Mouse (Mus musculus) limb, embryonic 13.5 days (tissue): ENCODE results near the gene Psmb7. TPM values are rescaled to one million over a fixed set of nuclear protein-coding genes. Genes with fewer than 3 reads are reported as not detected.
A peak's percentile ranks its signal among the peaks of the same experiment; 100 is the strongest.

Source experiments
- ATAC-seq: fragments of 200-750 bp; cut with Nextera tagmentation; 2 replicates; pipeline ENCODE4 v1.8.0; 2017; ENCODE audit warnings: low read depth, moderate number of reproducible peaks, moderate TSS enrichment; ENCODE audit not compliant: low FRiP score
- H3K27ac ChIP-seq: fragments of 300-500 bp; sonication (generic); 2 replicates; pipeline ENCODE4 v1.5.1; 2015; ENCODE audit warnings: inconsistent platforms, mild to moderate bottlenecking, moderate library complexity
- H3K27me3 ChIP-seq: fragments of 300-500 bp; sonication (generic); 2 replicates; pipeline ENCODE4 v1.6.1; 2015; ENCODE audit warnings: mild to moderate bottlenecking, inconsistent platforms
- H3K36me3 ChIP-seq: fragments of 300-500 bp; sonication (generic); 2 replicates; pipeline ENCODE4 v1.6.1; 2015; ENCODE audit warnings: inconsistent platforms, mild to moderate bottlenecking, moderate library complexity
- H3K4me1 ChIP-seq: fragments of 300-500 bp; sonication (generic); 2 replicates; pipeline ENCODE4 v1.6.1; 2015; ENCODE audit warnings: inconsistent platforms
- H3K4me2 ChIP-seq: fragments of 300-500 bp; sonication (generic); replicated peaks from 2 replicates; pipeline ENCODE4 v1.6.1; 2015; ENCODE audit warnings: inconsistent platforms, mild to moderate bottlenecking, moderate library complexity
- H3K4me3 ChIP-seq: fragments of 300-500 bp; sonication (generic); 2 replicates; pipeline ENCODE4 v1.5.1; 2015; ENCODE audit warnings: moderate library complexity, mild to moderate bottlenecking, inconsistent platforms
- H3K9ac ChIP-seq: fragments of 300-500 bp; sonication (generic); 2 replicates; pipeline ENCODE4 v1.6.1; 2015; ENCODE audit warnings: mild to moderate bottlenecking, inconsistent platforms
- H3K9me3 ChIP-seq: fragments of 300-500 bp; sonication (generic); 2 replicates; pipeline ENCODE4 v1.6.1; 2016; ENCODE audit warnings: inconsistent platforms
- WGBS: fragments of 180-500 bp; shearing (Covaris S2); methylation state at CpG from one replicate; pipeline ENCODE4 v1.1.7; 2015; 5-methylcytosine and 5-hydroxymethylcytosine counted together
- polyA plus RNA-seq: library from polyadenylated mRNA; unstranded; fragments of >200 nt; fragmentation: Nextera tagmentation; extraction: Ambion mirVana; gene quantifications from 2 replicates; pipeline ENCODE4 v1.2.1, GENCODE M21; 2015

The Psmb7 gene
- polyA plus RNA-seq, 1 experiment from 2014 or later, result 282 TPM

DNA sequence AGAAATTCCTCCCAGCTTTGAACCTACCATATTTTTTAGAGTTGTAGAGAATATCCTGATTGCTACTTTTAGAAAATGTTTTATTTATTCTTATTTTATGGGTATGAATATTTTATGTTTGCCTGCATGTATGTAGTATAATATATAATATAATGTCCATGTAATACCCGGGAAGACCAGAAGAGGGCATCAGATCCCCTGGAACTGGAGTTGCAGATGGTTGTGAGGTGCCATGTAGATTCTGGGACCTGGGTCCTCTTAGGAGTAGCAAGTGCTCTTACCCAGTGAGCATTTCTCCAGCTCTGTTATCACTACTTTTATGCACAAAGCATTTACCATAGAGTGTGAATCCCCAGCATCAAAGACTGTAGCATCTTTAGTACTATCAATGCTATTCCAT, 17.5 kb upstream of the Psmb7 start:
- no peak for ATAC-seq
- Histone ChIP-seq H3K27me3 (no peaks in the 10 kb centered on the region; the same call in 1 of the 2 replicates), H3K9ac (no peak overlapping the region), H3K9me3 (no peaks in the 10 kb centered on the region), H3K27ac (no peak overlapping the region), H3K4me1 (no peaks in the 10 kb centered on the region), H3K36me3 (no peaks in the 10 kb centered on the region), H3K4me3 (no peak overlapping the region), H3K4me2 (no peak overlapping the region)
- 7% methylated on average over 1 of the region's 1 CpGs for WGBS

DNA sequence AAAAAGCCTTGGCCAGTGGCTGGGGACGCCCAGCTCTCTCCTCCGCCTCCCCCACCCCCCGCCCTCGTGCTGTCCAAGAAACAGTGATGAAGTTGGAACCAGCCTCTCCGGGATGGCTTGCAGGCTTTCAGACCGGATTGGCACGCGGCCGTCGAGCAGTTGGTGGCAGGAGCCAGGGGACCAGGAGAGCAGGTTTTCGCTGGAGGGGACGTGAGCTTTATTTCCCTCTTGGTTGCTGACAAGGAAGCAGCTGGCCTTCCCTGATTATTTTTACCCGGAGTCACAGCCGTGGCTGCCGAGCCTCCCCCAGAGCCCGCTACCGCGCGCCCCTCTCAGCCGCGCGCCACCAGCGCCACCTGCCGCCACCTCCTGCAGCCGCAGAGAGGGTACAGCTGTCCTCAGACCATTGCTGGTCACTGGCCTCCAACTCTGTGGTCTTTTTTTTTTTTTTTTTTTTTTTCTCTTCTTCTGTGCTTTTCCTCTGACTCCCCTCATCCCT, 14.5 kb upstream of the Psmb7 start:
- no peak overlapping the region for H3K27ac ChIP-seq
- H3K4me3 ChIP-seq, result peak overlapping the region; percentile 45

GRCm38 (mm10) chr2:38653694-38654093, 9.8 kb upstream of the Psmb7 start:
- H3K36me3 ChIP-seq, result no peaks in the 10 kb centered on the region
- no peak overlapping the region for H3K9ac ChIP-seq
- H3K27me3 ChIP-seq, result no peaks in the 10 kb centered on the region; the same call in 1 of the 2 replicates
- no peak for ATAC-seq
- no peak overlapping the region for H3K4me3 ChIP-seq
- no peaks in the 10 kb centered on the region for H3K9me3 ChIP-seq
- no peak overlapping the region for H3K4me2 ChIP-seq
- H3K27ac ChIP-seq, result no peak overlapping the region
- H3K4me1 ChIP-seq, result peaks cover 20% of the 10 kb centered on the region
- WGBS, result 81% methylated on average over 2 of the region's 2 CpGs

More for the DNA sequence above, 14.5 kb upstream of the Psmb7 start:
- ATAC-seq, result peak; percentile 94
- Histone ChIP-seq H3K9me3 (no peaks in the 10 kb centered on the region), H3K36me3 (no peaks in the 10 kb centered on the region), H3K4me1 (no peaks in the 10 kb centered on the region), H3K4me2 (peak overlapping the region; percentile 70), H3K9ac (peak overlapping the region; percentile 62), H3K27me3 (no peaks in the 10 kb centered on the region; the same call in 1 of the 2 replicates)
- under 1% methylated on average over 25 of the region's 25 CpGs for WGBS

DNA sequence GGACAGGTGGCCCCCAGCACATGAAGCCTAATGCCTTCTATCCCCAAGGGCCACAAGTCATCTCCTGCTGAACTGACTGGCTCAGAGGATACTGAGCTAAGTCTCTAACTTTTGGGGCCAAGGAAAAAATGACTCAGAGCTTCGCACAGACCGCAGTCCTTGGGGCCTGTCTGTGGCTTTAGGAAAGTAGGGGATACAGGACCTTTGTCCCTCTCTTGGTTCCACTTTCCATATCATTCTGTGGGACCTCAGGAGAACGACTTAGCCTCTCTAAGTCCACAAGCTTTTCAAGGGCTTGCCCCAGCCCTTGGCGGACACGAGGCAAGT, 9.4 kb upstream of the Psmb7 start:
- H3K27ac ChIP-seq, result no peak overlapping the region
- WGBS, result 81% methylated on average over 5 of the region's 5 CpGs

DNA sequence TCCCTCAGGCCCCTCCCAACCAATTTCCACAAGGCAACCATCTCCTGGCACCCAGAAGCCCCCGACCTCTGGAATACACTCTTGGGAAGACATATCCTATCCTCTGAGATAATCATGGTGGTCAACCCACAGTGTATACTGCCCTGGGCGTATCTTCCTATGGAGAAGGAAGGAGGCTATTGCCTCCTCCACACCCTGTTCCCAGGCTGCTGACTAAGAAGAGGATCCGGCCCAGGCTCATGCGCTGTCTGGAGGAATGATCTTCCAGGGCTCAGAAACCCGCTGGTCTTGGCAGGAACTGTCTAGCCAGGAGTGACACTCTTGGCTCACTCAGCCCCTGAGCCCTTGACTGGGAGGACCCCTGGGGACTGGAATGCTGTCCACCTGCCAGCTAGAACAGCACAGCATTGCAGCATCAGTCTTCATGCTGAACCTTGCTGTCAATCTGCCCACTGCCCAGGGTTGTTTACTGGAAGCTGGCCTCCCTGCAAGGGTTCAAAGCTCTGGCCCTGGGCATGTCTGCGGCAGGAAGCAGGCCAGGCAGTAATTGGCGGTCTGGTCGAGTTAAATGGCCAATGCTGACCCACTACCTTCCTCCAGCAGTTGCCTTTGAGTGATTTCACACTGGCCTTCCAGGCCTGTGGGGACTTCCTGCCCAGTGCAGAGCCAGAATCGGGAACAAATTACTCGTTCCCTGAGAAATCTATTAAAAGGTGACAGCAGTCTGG, 8.8 kb upstream of the Psmb7 start:
- ATAC-seq, result no peak
- 43% methylated on average over 10 of the region's 10 CpGs for WGBS
- H3K4me3 ChIP-seq, result no peak overlapping the region

More for the DNA sequence above, 9.4 kb upstream of the Psmb7 start:
- Histone ChIP-seq H3K4me1 (peaks cover 20% of the 10 kb centered on the region), H3K36me3 (no peaks in the 10 kb centered on the region), H3K9ac (no peak overlapping the region), H3K4me2 (no peak overlapping the region), H3K27me3 (no peaks in the 10 kb centered on the region; the same call in 1 of the 2 replicates), H3K4me3 (no peak overlapping the region), H3K9me3 (peaks cover 3% of the 10 kb centered on the region; the same call in 1 of the 2 replicates)
- ATAC-seq, result no peak

GRCm38 (mm10) chr2:38652098-38652497, 8.2 kb upstream of the Psmb7 start:
- peaks cover 27% of the 10 kb centered on the region for H3K4me1 ChIP-seq
- peaks cover 3% of the 10 kb centered on the region; the same call in 1 of the 2 replicates for H3K9me3 ChIP-seq
- no peak for ATAC-seq
- H3K27me3 ChIP-seq, result no peaks in the 10 kb centered on the region
- no peaks in the 10 kb centered on the region for H3K36me3 ChIP-seq
- H3K4me3 ChIP-seq, result no peak overlapping the region
- 46% methylated on average over 7 of the region's 7 CpGs for WGBS
- H3K27ac ChIP-seq, result no peak overlapping the region
- H3K4me2 ChIP-seq, result no peak overlapping the region
- H3K9ac ChIP-seq, result 0 out of 2 replicates have a peak overlapping the region, but pooled peaks have one; percentile 2

More for the DNA sequence above, 8.8 kb upstream of the Psmb7 start:
- no peaks in the 10 kb centered on the region; the same call in 1 of the 2 replicates for H3K27me3 ChIP-seq
- no peaks in the 10 kb centered on the region for H3K36me3 ChIP-seq
- 0 out of 2 replicates have a peak overlapping the region, but pooled peaks have one; percentile 3 for H3K27ac ChIP-seq
- no peak overlapping the region for H3K4me2 ChIP-seq
- H3K9ac ChIP-seq, result no peak overlapping the region
- H3K9me3 ChIP-seq, result peaks cover 3% of the 10 kb centered on the region; the same call in 1 of the 2 replicates
- H3K4me1 ChIP-seq, result peaks cover 20% of the 10 kb centered on the region

GRCm38 (mm10) chr2:38650340-38650739, 6.5 kb upstream of the Psmb7 start:
- H3K4me3 ChIP-seq, result no peak overlapping the region
- 21% methylated on average over 1 of the region's 1 CpGs for WGBS
- no peaks in the 10 kb centered on the region for H3K36me3 ChIP-seq
- peaks cover 3% of the 10 kb centered on the region; the same call in 1 of the 2 replicates for H3K9me3 ChIP-seq
- H3K4me2 ChIP-seq, result no peak overlapping the region
- no peak overlapping the region for H3K27ac ChIP-seq
- ATAC-seq, result no peak; the same call in 1 of the 2 replicates
- H3K9ac ChIP-seq, result no peak overlapping the region
- no peaks in the 10 kb centered on the region for H3K27me3 ChIP-seq
- H3K4me1 ChIP-seq, result peaks cover 29% of the 10 kb centered on the region

GRCm38 (mm10) chr2:38647661-38648060, 3.8 kb upstream of the Psmb7 start:
- no peak for ATAC-seq
- Histone ChIP-seq H3K36me3 (no peaks in the 10 kb centered on the region), H3K9ac (no peak overlapping the region), H3K9me3 (peaks cover 3% of the 10 kb centered on the region; the same call in 1 of the 2 replicates), H3K4me2 (no peak overlapping the region), H3K27me3 (no peaks in the 10 kb centered on the region), H3K27ac (no peak overlapping the region), H3K4me1 (peaks cover 30% of the 10 kb centered on the region), H3K4me3 (no peak overlapping the region)
- WGBS, result 90% methylated on average over 7 of the region's 7 CpGs

DNA sequence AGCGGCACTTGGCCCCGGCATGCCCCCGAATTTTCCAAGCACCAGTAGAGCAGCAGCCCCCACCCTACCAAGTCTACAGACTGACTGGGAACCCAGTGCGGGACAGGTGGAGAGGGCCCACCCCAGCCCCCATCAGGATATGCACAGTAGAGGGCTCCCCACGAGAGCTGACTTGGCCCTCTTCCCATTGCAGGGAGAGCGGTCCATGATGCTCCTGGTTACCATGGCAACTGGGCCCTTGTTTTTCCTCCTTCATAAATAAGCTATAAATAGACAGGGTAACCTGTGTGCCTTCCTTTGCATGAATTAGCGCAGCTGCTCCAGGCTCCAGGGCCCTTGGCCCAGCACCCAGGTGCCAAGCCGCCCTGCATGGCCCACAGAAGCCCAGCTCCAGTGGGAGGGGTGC, 3.3 kb upstream of the Psmb7 start:
- peaks cover 29% of the 10 kb centered on the region for H3K4me1 ChIP-seq

DNA sequence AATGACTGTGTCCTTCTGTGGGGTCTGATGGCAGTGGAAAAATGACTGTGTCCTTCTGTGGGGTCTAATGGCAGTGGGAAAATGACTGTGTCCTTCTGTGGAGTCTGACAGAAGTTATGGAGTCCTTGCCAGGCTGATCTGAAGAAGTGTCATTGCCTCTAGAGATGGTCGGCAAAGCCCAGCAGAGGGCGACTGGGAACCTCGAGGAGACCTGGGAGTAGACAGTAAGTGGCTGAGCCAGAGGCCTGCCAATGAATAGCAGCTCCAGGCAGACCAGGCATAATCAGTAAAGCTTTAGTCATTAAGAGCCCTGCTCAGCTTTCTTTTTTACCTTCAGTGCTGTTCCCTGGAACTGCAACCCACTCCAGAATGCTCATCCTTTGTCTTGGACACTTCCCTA, 2.0 kb upstream of the Psmb7 start:
- 0% methylated on average over 3 of the region's 3 CpGs for WGBS

More for the DNA sequence above, 3.3 kb upstream of the Psmb7 start:
- Histone ChIP-seq H3K27ac (no peak overlapping the region), H3K9ac (no peak overlapping the region), H3K4me2 (no peak overlapping the region), H3K27me3 (no peaks in the 10 kb centered on the region), H3K36me3 (no peaks in the 10 kb centered on the region), H3K9me3 (peaks cover 3% of the 10 kb centered on the region; the same call in 1 of the 2 replicates), H3K4me3 (no peak overlapping the region)
- WGBS, result 64% methylated on average over 8 of the region's 8 CpGs
- no peak for ATAC-seq

DNA sequence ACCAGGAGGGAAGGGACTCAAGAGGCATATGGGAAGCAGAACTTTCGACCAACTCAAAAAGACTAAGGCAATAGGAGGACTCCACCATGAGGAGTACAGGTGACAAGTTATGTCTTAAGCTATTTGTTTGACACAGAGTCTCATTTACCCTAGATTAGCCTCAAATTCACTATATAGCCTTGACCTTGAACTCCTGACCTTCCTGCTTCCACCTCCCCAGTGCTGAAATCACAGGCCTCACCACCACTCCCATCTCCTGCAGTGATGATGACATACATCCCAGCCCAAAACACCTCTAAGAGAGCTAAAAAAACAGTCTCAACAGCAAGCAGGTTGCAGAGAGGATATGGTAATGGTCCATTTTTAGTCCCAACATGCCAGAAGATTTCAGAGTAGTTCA, 2.1 kb downstream of the Psmb7 start:
- Histone ChIP-seq H3K9me3 (no peaks in the 10 kb centered on the region), H3K27ac (no peak overlapping the region), H3K4me1 (peaks cover 12% of the 10 kb centered on the region), H3K36me3 (peaks cover 43% of the 10 kb centered on the region), H3K4me3 (no peak overlapping the region), H3K4me2 (no peak overlapping the region), H3K27me3 (no peaks in the 10 kb centered on the region), H3K9ac (no peak overlapping the region)
- 94% methylated on average over 1 of the region's 1 CpGs for WGBS
- no peak for ATAC-seq

More for the DNA sequence above, 2.0 kb upstream of the Psmb7 start:
- H3K4me3 ChIP-seq, result no peak overlapping the region
- H3K27ac ChIP-seq, result no peak overlapping the region
- H3K9me3 ChIP-seq, result peaks cover 3% of the 10 kb centered on the region; the same call in 1 of the 2 replicates
- H3K36me3 ChIP-seq, result peaks cover 10% of the 10 kb centered on the region
- no peak overlapping the region for H3K9ac ChIP-seq
- ATAC-seq, result no peak
- no peak overlapping the region for H3K4me2 ChIP-seq
- H3K27me3 ChIP-seq, result no peaks in the 10 kb centered on the region
- H3K4me1 ChIP-seq, result peaks cover 21% of the 10 kb centered on the region

GRCm38 (mm10) chr2:38637716-38638267, 6.1 kb downstream of the Psmb7 start:
- 84% methylated on average over 4 of the region's 4 CpGs for WGBS
- no peak for ATAC-seq

More at GRCm38 (mm10) chr2:38637716-38638267, 6.1 kb downstream of the Psmb7 start:
- Histone ChIP-seq H3K4me1 (peaks cover 5% of the 10 kb centered on the region), H3K9ac (no peak overlapping the region), H3K36me3 (peaks cover 79% of the 10 kb centered on the region), H3K27ac (no peak overlapping the region), H3K4me3 (no peak overlapping the region), H3K9me3 (no peaks in the 10 kb centered on the region), H3K4me2 (no peak overlapping the region), H3K27me3 (no peaks in the 10 kb centered on the region)
